In genomic region chr9:14559430-14559829, GRCm38 (mm10) we compare ENCODE assay signal across 8 mouse cellular contexts. TPM values are rescaled to one million over a fixed set of nuclear protein-coding genes. Genes with fewer than 3 reads are reported as not detected.
DNase-seq lines count a peak whose midpoint lies in the region; ATAC-seq lines count a peak whose summit lies in the region.

No protein-coding gene starts in this region.

- no peaks in the 10 kb centered on the region for H3K27me3 ChIP-seq in heart, embryonic 11.5 days (ENCODE audit: control insufficient read depth, insufficient read depth, low read length)
- no peaks in the 10 kb centered on the region for H3K27me3 ChIP-seq in limb, embryonic 15.5 days

- no peaks in the 10 kb centered on the region for H3K9me3 ChIP-seq in heart, embryonic 11.5 days (replicated peaks; ENCODE audit: control insufficient read depth, low read length)
- H3K9me3 ChIP-seq in limb, embryonic 15.5 days = no peaks in the 10 kb centered on the region

- peak; percentile 24 for DNase-seq in heart, adult 8-10 months (ENCODE audit: low spot score)
- DNase-seq in ES-CJ7 (ENCODE audit: low read depth, low spot score) = peak; percentile 27
- DNase-seq in gastrocnemius, postnatal 25 days = peak; percentile 39
- peak; percentile 51 to 55 for DNase-seq in urinary bladder, postnatal 36 days (ENCODE audit: low spot score in 2 of 2)
- DNase-seq in adrenal gland, postnatal 25 days = no peak

- H3K4me2 ChIP-seq in heart, embryonic 11.5 days = no peak overlapping the region
- H3K4me2 ChIP-seq in limb, embryonic 15.5 days = no peak overlapping the region

- WGBS in heart, embryonic 11.5 days (ENCODE audit: insufficient replicate concordance) = 76% methylated on average over 10 of the region's 10 CpGs
- 56% methylated on average over 10 of the region's 10 CpGs for WGBS in limb, embryonic 15.5 days

- ATAC-seq in heart, embryonic 11.5 days (replicated peaks; ENCODE audit: insufficient number of reproducible peaks, low FRiP score, low TSS enrichment) = no peak
- ATAC-seq in limb, embryonic 15.5 days (ENCODE audit: insufficient number of reproducible peaks, low FRiP score, low TSS enrichment, low read depth) = peak; percentile 72; the same call in 1 of the 2 replicates
- ATAC-seq in inflammation-experienced regulatory T-cells, adult 6 months = no peak

- no peak overlapping the region for H3K27ac ChIP-seq in heart, embryonic 11.5 days (ENCODE audit: low read depth, low read length)
- H3K27ac ChIP-seq in limb, embryonic 15.5 days = 0 out of 2 replicates have a peak overlapping the region, but pooled peaks have one; percentile 8

- no peaks in the 10 kb centered on the region for H3K4me1 ChIP-seq in heart, embryonic 11.5 days (ENCODE audit: control insufficient read depth, insufficient read depth, low read length)
- H3K4me1 ChIP-seq in limb, embryonic 15.5 days = peaks cover 2% of the 10 kb centered on the region; the same call in 1 of the 2 replicates

- H3K4me3 ChIP-seq in heart, embryonic 11.5 days (ENCODE audit: low read depth, low read length) = no peak overlapping the region
- H3K4me3 ChIP-seq in limb, embryonic 15.5 days = no peak overlapping the region

- no peak overlapping the region for H3K9ac ChIP-seq in heart, embryonic 11.5 days (ENCODE audit: low read depth, low read length)
- H3K9ac ChIP-seq in limb, embryonic 15.5 days = no peak overlapping the region

- peaks cover 50% of the 10 kb centered on the region for H3K36me3 ChIP-seq in heart, embryonic 11.5 days (ENCODE audit: control insufficient read depth, insufficient read depth, low read length)
- peaks cover 93% of the 10 kb centered on the region for H3K36me3 ChIP-seq in limb, embryonic 15.5 days

RNA-seq across cellular contexts. Expression of gene Cwc15, which starts 59.0 kb away (rescaled TPM):
- 10 to 100 TPM; 58.2 to 79.0 (median 69.0) TPM for total RNA-seq in heart, adult 8-10 months (2022)
- 147 and 149 TPM in 2 replicates for polyA plus RNA-seq in heart, embryonic 11.5 days (2014; fragmentation: Nextera tagmentation; extraction: Ambion mirVana)
- 10 to 100 TPM; 87.5 to 87.9 TPM for total RNA-seq in gastrocnemius, postnatal 25 days (2021)
- 143 and 154 TPM in 2 replicates for polyA plus RNA-seq in limb, embryonic 15.5 days (2015; fragmentation: Nextera tagmentation; extraction: Ambion mirVana)
- polyA plus RNA-seq in inflammation-experienced regulatory T-cells, adult 6 months (2017; shearing (Covaris generic)) = 100 to 1,000 TPM; 193 to 283 (median 194) TPM
- 130 and 135 TPM in 2 replicates for total RNA-seq in adrenal gland, postnatal 25 days (2021)

RNA-seq across cellular contexts. Expression of gene Kdm4d, which starts 59.1 kb away (rescaled TPM):
- not detected for total RNA-seq in heart, adult 8-10 months (2022)
- polyA plus RNA-seq in heart, embryonic 11.5 days (2014; fragmentation: Nextera tagmentation; extraction: Ambion mirVana) = 0.13 TPM in 1 of 2 replicates, not detected in the other
- not detected for total RNA-seq in gastrocnemius, postnatal 25 days (2021)
- 0.29 and 0.32 TPM in 2 replicates for polyA plus RNA-seq in limb, embryonic 15.5 days (2015; fragmentation: Nextera tagmentation; extraction: Ambion mirVana)
- 1 to 10 TPM; 1.9 to 3.5 (median 2.7) TPM for polyA plus RNA-seq in inflammation-experienced regulatory T-cells, adult 6 months (2017; shearing (Covaris generic))
- total RNA-seq in adrenal gland, postnatal 25 days (2021) = 0.73 TPM in 1 of 2 replicates, not detected in the other
